Mouse (Mus musculus) liver, embryonic 14 days (tissue): ENCODE measurements around the gene Lcn10. TPM values are rescaled to one million over a fixed set of nuclear protein-coding genes. Genes with fewer than 3 reads are reported as not detected.

Experiments
- polyA plus RNA-seq: library from polyadenylated mRNA; depleted of rRNA; stranded (reverse); fragments of >200 nt; gene quantifications from 2 replicates; pipeline ENCODE4 v1.2.3, GENCODE M21; 2012; rRNA removed

Lcn10 gene
- polyA plus RNA-seq = not detected in 2 replicates

DNA sequence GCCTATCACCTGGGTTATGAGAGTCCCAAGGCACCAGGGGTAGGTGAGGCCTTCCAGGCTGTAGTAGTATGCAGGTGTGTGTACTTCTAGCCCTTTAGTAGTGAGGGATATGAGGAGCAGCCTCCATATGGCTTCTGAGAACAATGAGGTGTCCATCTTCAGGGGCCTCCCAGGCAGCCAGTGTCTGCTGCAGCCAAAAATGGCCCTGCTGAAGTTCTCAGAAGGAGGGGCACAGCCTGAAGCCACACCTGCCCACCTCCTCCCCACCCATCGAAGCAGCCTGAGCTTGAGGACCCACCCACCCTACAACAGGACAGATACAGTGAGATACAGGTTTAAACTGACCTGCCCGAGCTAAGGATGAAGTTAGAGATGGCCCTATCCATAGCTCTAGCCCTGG lies at the start of gene Lcn10:
Gene Lcn10, plus strand, starts transcription at position 301 of the 400 bp plus-strand sequence.

GRCm38 (mm10) chr2:25652902-25653301 lies 29.6 kb upstream of the Lcn10 start, which contains the start of gene Lcn8:
Gene Lcn8, plus strand, starts transcription at chr2:25653120.

GRCm38 (mm10) chr2:25657652-25658051 lies 24.9 kb upstream of the Lcn10 start, which contains the start of gene Lcn5:
Gene Lcn5, plus strand, starts transcription at chr2:25657952.

GRCm38 (mm10) chr2:25676486-25676885 lies 6.0 kb upstream of the Lcn10 start, which contains the start of gene Lcn6:
Gene Lcn6, plus strand, starts transcription at chr2:25676786.

GRCm38 (mm10) chr2:25699743-25700142 lies 17.2 kb downstream of the Lcn10 start, which contains the start of gene Obp2a:
Gene Obp2a, plus strand, starts transcription at chr2:25700043.

DNA sequence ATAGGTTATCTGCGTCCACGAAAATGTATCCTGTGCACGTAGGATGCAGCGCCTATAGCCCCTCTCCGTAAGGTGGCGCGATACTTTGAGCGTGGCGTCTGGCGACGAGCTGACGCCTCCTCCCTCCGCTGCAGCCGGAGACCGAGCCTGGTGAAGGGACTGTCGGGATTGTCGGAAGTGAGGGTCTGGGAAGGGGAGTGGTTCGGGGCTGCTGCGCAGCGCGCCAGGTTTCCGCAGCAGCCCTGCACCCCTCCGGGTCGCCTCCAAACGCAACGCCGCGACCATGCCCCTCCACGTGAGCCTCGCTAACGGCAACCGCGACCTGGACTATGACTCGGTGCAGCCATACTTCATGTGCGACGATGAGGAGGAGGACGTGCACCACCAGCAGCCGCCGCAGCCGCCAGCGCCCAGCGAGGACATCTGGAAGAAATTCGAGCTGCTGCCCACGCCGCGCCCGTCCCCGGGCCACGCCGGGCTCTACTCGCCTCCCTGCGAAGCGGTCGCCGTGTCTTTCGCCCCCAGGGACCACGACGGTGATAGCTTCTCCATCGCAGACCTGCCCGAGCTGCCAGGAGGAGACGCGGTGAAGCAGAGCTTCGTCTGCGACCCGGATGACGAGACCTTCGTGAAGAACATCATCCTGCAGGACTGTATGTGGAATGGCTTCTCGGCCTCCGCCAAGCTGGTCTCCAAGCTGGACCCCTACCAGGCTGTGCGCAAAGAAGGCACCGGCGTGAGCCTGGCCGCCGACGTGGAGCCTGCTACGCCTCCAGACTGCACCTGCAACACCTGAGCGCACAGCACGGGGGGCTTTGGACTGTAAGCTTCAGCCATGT lies 24.3 kb downstream of the Lcn10 start, which contains the start of gene Bmyc:
Gene Bmyc, plus strand, starts transcription at position 97 of the 839 bp plus-strand sequence.

Other genes starting within 250 kb of the Lcn10 start
- gene Clic3, start 225.9 kb upstream of the Lcn10 start, polyA plus RNA-seq = 0.14 and 0.23 TPM in 2 replicates
- 7.5 and 7.9 TPM in 2 replicates for gene Paxx, start 221.6 kb upstream of the Lcn10 start, polyA plus RNA-seq
- gene Ptgds, start 212.7 kb upstream of the Lcn10 start, polyA plus RNA-seq = 0.21 TPM in 2 replicates
- gene Lcn12, start 188.8 kb upstream of the Lcn10 start, polyA plus RNA-seq = not detected in 2 replicates
- gene Fbxw5, start 182.0 kb upstream of the Lcn10 start, polyA plus RNA-seq = 4.5 and 8.5 TPM in 2 replicates
- gene C8g, start 181.0 kb upstream of the Lcn10 start, polyA plus RNA-seq = 19.1 and 24.6 TPM in 2 replicates
- 5.3 and 6.8 TPM in 2 replicates for gene Traf2, start 135.8 kb upstream of the Lcn10 start, polyA plus RNA-seq
- 107 and 113 TPM in 2 replicates for gene Edf1, start 124.9 kb upstream of the Lcn10 start, polyA plus RNA-seq
- 6.2 and 6.3 TPM in 2 replicates for gene Mamdc4, start 107.9 kb upstream of the Lcn10 start, polyA plus RNA-seq
- gene Phpt1, start 107.5 kb upstream of the Lcn10 start, polyA plus RNA-seq = 32.3 and 33.8 TPM in 2 replicates
- 0.02 and 0.06 TPM in 2 replicates for gene Ajm1, start 101.0 kb upstream of the Lcn10 start, polyA plus RNA-seq
- 20.4 and 22.4 TPM in 2 replicates for gene Rabl6, start 74.2 kb upstream of the Lcn10 start, polyA plus RNA-seq
- not detected in 2 replicates for gene Ccdc183, start 65.0 kb upstream of the Lcn10 start, polyA plus RNA-seq
- 9.5 and 10.0 TPM in 2 replicates for gene Tmem141, start 60.7 kb upstream of the Lcn10 start, polyA plus RNA-seq
- gene Fcna, start 54.7 kb upstream of the Lcn10 start, polyA plus RNA-seq = 21.6 and 24.9 TPM in 2 replicates
- gene Lcn8, start 29.6 kb upstream of the Lcn10 start, polyA plus RNA-seq = not detected in 2 replicates
- not detected in 2 replicates for gene Lcn5, start 24.8 kb upstream of the Lcn10 start, polyA plus RNA-seq
- not detected in 2 replicates for gene Lcn6, start 5.9 kb upstream of the Lcn10 start, polyA plus RNA-seq
- gene Obp2a, start 17.3 kb downstream of the Lcn10 start, polyA plus RNA-seq = not detected in 2 replicates
- 4.2 TPM in 2 replicates for gene Bmyc, start 24.0 kb downstream of the Lcn10 start, polyA plus RNA-seq
- not detected in 2 replicates for gene Obp2b, start 54.3 kb downstream of the Lcn10 start, polyA plus RNA-seq
- gene Lcn3, start 82.8 kb downstream of the Lcn10 start, polyA plus RNA-seq = not detected in 2 replicates
- gene Lcn11, start 94.3 kb downstream of the Lcn10 start, polyA plus RNA-seq = not detected in 2 replicates
- not detected in 2 replicates for gene Gm13539, start 99.5 kb downstream of the Lcn10 start, polyA plus RNA-seq
- gene Glt6d1, start 133.1 kb downstream of the Lcn10 start, polyA plus RNA-seq = not detected in 2 replicates
- not detected in 2 replicates for gene Lcn9, start 140.4 kb downstream of the Lcn10 start, polyA plus RNA-seq
- gene Sohlh1, start 164.5 kb downstream of the Lcn10 start, polyA plus RNA-seq = not detected in 2 replicates
- 0.02 TPM in 1 of 2 replicates, not detected in the other for gene Kcnt1, start 181.0 kb downstream of the Lcn10 start, polyA plus RNA-seq